Mouse (Mus musculus) olfactory bulb, adult 2 months (tissue): Measurements from ENCODE around the gene Men1. TPM values are rescaled to one million over a fixed set of nuclear protein-coding genes. Genes with fewer than 3 reads are reported as not detected.

Experiments used
- H3K27ac ChIP-seq: fragments of 200-500 bp; 2 replicates; pipeline ENCODE4 v1.5.1; 2012; ENCODE audit warnings: low read depth, low read length; ENCODE audit not compliant: insufficient read depth
- H3K4me1 ChIP-seq: fragments of 200-500 bp; 2 replicates; pipeline ENCODE4 v1.6.1; 2012; ENCODE audit warnings: low read length; ENCODE audit not compliant: control insufficient read depth, insufficient read depth
- H3K4me3 ChIP-seq: fragments of 200-500 bp; 2 replicates; pipeline ENCODE4 v1.5.1; 2012; ENCODE audit warnings: mild to moderate bottlenecking, low read depth, low read length, moderate library complexity; ENCODE audit not compliant: insufficient read depth
- CTCF ChIP-seq: fragments of 200-500 bp; IDR thresholded peaks from 2 replicates; pipeline ENCODE4 v1.5.1; 2012; ENCODE audit warnings: low read depth, mild to moderate bottlenecking, low read length, moderate library complexity; ENCODE audit not compliant: insufficient read depth
- POLR2A ChIP-seq: fragments of 200-500 bp; IDR thresholded peaks from 2 replicates; pipeline ENCODE4 v1.6.1; 2012; ENCODE audit warnings: mild to moderate bottlenecking, low read depth, low read length, moderate library complexity; ENCODE audit not compliant: insufficient read depth
- WGBS: fragments of 180-500 bp; shearing (Covaris S2); methylation state at CpG from one replicate; pipeline ENCODE4 v1.1.7; 2018; 5-methylcytosine and 5-hydroxymethylcytosine counted together
- polyA plus RNA-seq: library from polyadenylated mRNA; stranded (reverse); fragments of >200 nt; gene quantifications from 2 replicates; pipeline ENCODE4 v1.2.4, GENCODE M21; 2012; ENCODE audit warnings: low replicate concordance; ENCODE audit not compliant: missing spikeins, insufficient read depth, insufficient read length

Gene Men1
- polyA plus RNA-seq, 1 experiment: not detected

DNA sequence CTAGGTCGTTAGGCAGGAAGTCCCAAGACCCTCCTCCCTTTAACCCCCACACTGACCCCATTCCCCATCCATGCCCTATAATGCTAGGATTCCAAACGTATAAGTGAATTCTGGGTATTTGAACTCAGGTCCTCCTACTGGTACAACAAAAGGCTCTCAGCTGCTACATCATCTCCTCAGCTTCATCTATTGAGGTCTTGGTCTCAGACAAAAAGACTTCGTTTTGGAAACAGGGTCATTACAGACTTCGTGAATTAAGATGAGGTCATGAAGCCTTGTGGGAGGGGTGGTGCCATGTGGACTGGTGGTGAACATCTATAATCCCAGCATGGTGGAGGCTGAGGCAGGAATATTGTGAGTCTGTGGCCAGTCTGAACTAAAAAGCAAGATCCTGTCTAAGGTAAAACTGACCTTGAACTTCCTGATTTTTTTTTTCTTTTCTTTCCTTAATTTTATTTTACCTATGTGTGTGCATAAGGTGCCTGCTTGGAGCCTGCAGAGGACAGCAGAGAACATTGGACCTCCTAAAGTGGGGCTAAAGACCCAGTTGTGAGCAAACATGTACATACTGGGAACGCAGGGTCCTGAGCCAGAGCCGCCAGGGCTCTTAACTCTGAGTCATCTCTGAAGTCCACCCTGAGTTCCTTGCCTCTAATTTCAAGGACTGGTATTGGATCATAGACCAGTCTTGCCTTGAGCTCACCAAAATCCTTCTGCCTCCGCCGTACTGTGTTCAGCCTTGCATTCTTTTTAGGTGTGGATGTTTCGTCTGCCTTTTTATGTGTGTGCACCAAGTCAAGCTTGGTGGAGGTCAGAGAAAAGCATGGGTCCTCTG is 801 bp upstream of the Men1 start:
- H3K4me3 ChIP-seq: no peak overlapping the region
- H3K27ac ChIP-seq: peak overlapping the region; percentile 49; the same call in 1 of the 2 replicates

DNA sequence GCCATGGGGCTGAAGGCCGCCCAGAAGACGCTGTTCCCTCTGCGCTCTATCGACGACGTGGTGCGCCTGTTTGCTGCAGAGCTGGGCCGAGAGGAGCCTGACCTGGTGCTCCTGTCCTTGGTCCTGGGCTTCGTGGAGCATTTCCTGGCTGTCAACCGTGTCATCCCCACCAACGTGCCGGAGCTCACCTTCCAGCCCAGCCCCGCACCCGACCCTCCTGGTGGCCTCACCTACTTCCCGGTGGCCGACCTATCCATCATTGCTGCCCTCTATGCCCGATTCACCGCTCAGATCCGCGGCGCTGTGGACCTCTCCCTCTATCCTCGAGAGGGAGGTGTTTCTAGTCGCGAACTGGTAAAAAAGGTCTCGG is 664 bp downstream of the Men1 start:
- TF ChIP-seq POLR2A: no peak
- TF ChIP-seq CTCF: no peak
- peak overlapping the region; percentile 78 for H3K4me3 ChIP-seq
- H3K4me1 ChIP-seq: peaks cover 27% of the 10 kb centered on the region
- WGBS: under 1% methylated on average over 25 of the region's 25 CpGs
- H3K27ac ChIP-seq: peak overlapping the region; percentile 1; the same call in 1 of the 2 replicates

More for the DNA sequence above, 801 bp upstream of the Men1 start:
- 0 out of 2 replicates have a peak, but pooled peaks have one; percentile 3 for TF ChIP-seq POLR2A
- TF ChIP-seq CTCF: no peak
- WGBS: 58% methylated on average over 9 of the region's 9 CpGs
- peaks cover 24% of the 10 kb centered on the region for H3K4me1 ChIP-seq

DNA sequence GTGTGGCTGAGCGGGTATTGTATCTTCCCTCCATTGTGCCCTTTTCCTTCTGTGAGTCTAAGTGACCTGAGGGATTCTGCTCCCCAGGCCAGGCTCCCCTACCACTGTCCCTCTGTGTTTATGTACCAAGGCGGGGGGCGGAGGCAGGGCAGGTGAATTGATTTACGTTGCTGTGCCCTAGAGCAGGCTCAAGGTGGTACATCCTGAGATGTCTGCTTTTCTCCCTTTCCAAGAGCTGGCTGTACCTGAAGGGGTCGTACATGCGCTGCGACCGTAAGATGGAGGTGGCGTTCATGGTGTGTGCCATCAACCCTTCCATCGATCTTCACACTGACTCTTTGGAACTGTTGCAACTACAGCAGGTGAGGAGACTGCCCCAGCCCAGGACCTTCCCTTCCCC is 2.1 kb downstream of the Men1 start:
- Histone ChIP-seq H3K4me3 (no peak overlapping the region), H3K4me1 (peaks cover 34% of the 10 kb centered on the region), H3K27ac (no peak overlapping the region)
- WGBS: 95% methylated on average over 10 of the region's 10 CpGs
- TF ChIP-seq CTCF: no peak
- no peak for TF ChIP-seq POLR2A

DNA sequence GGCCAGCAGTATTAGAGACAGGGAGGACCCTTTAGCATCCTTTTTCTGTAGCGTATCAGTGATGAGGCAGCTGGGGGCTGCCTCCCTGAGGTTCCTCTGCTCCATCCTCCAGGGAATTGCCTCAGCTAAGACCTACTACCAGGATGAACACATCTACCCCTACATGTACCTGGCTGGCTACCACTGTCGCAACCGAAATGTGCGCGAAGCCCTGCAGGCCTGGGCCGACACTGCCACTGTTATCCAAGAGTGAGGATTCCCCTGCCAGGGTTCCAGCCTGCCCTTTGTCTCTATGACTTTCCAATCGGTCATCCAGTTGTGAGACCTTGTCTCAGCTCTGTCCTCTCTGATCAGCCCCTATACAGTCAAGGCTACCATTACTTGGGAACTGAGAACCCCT is 3.4 kb downstream of the Men1 start:
- no peak overlapping the region for H3K4me3 ChIP-seq
- WGBS: 92% methylated on average over 7 of the region's 7 CpGs
- H3K4me1 ChIP-seq: peaks cover 40% of the 10 kb centered on the region
- H3K27ac ChIP-seq: no peak overlapping the region
- TF ChIP-seq POLR2A (no peak), CTCF (no peak)

- Histone ChIP-seq H3K4me1 (peaks cover 43% of the 10 kb centered on the region), H3K27ac (no peak overlapping the region), H3K4me3 (no peak overlapping the region)
- TF ChIP-seq POLR2A: no peak
- 90% methylated on average over 11 of the region's 11 CpGs for WGBS
These were observed 3.9 kb downstream of the Men1 start for GRCm38 (mm10) chr19:6338716-6339115.

DNA sequence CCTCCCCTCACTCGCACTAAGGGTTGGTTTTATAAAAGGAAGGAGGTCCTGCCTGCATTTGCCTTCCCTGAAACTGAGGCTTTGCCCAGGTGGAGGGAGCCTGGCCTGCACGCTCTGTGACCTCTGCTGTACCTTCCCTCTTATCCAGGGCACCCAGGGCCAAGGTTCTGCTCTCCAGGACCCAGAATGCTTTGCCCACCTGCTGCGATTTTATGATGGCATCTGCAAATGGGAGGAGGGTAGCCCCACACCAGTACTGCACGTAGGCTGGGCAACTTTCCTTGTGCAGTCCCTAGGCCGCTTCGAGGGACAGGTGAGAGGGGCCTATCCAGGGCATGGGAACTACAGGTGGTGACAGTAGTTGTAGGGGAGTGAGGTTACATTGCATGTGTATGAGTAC is 4.4 kb downstream of the Men1 start:
- Histone ChIP-seq H3K27ac (no peak overlapping the region), H3K4me3 (no peak overlapping the region), H3K4me1 (peaks cover 42% of the 10 kb centered on the region)
- TF ChIP-seq POLR2A (no peak), CTCF (no peak)
- WGBS: 96% methylated on average over 6 of the region's 6 CpGs

- Histone ChIP-seq H3K4me1 (peaks cover 39% of the 10 kb centered on the region), H3K4me3 (no peak overlapping the region), H3K27ac (peak overlapping the region; percentile 50; the same call in 1 of the 2 replicates)
- 70% methylated on average over 15 of the region's 15 CpGs for WGBS
- no peak for TF ChIP-seq CTCF
- no peak for TF ChIP-seq POLR2A
These were observed 5.2 kb downstream of the Men1 start for GRCm38 (mm10) chr19:6339890-6340504.

DNA sequence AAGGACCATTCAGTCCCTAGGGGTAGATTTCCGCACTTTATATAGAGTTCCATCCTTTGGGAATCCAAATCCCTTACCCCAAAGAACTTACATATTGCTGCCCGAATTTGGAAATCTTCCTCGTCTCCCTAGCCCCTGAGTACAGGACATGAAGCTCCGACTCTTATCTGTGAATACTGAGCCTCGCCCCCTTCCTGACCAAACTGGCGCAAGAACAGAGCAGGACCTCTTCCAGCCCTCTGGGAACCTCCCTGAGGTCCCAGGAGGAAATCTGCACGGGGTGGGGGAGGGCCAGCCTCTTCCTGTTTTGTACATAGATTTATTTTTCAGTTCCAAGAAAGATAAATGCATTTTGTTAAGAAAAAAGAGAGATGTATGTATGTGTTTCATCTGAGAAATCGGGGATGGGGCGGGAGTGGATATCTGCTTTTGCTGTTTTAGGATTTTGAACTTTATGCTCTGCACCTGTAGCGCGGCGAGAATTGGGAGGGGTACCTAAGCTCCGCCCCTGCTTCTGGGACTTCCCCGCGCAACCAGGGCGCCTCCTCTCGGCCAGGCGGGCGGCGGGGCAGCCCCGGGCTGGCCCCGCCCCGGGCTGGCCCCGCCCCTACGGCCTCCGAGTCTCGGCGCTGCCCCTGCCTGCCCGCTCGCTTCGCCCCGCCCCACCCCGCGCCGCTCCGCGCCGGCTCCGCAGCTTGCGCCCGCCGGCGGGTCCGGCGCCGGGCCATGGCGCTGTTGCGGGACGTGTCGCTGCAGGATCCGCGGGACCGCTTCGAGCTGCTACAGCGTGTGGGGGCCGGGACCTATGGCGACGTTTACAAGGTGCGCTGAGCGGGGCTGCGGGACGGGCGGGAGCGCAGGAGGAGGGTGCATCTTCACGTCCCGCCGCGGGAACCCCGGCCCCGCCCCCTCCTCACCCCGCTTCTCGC is 6.0 kb downstream of the Men1 start, which contains the start of gene Map4k2:
TSS of gene Map4k2 (plus strand) at position 612 of the 929 bp plus-strand sequence.
- WGBS: 7% methylated on average over 71 of the region's 72 CpGs
- peak; percentile 55 for TF ChIP-seq POLR2A
- TF ChIP-seq CTCF: no peak
- Histone ChIP-seq H3K4me3 (peak within 1 kb of the TSS; percentile 98), H3K4me1 (peaks cover 36% of the 10 kb centered on the region), H3K27ac (peak within 1 kb of the TSS; percentile 50; the same call in 1 of the 2 replicates)
